Mouse (Mus musculus): ENCODE measurements around the gene Slc35g3. TPM values are rescaled to one million over a fixed set of nuclear protein-coding genes. Genes with fewer than 3 reads are reported as not detected.

Gene Slc35g3
- total and polyA plus RNA-seq, 2 experiments = not detected

GRCm38 (mm10) chr11:69800138-69800391 lies 38.3 kb upstream of the Slc35g3 start:
- no peak for TF ChIP-seq POLR2A (IDR thresholded peaks at IDR 0.05; ENCODE audit: extremely low read depth, insufficient read depth, low read length)
- no peak for TF ChIP-seq CTCF (IDR thresholded peaks at IDR 0.05; ENCODE audit: low read depth, low read length)
- Histone ChIP-seq H3K4me3 (ENCODE audit: insufficient read depth, low read depth, low read length) (no peak overlapping the region), H3K4me1 (ENCODE audit: control insufficient read depth, insufficient read depth, low read length) (peaks cover 4% of the 10 kb centered on the region), H3K27me3 (ENCODE audit: control insufficient read depth, insufficient read depth, low read length) (peaks cover 9% of the 10 kb centered on the region), H3K27ac (replicated peaks; ENCODE audit: insufficient read depth, low read depth, low read length) (no peak overlapping the region), H3K9ac (ENCODE audit: low read depth, low read length) (no peak overlapping the region), H3K36me3 (ENCODE audit: control insufficient read depth, insufficient read depth, low read length) (no peaks in the 10 kb centered on the region), H3K79me2 (ENCODE audit: control insufficient read depth, insufficient read depth, low read length) (no peaks in the 10 kb centered on the region)
- WGBS = 14% methylated on average over 11 of the region's 11 CpGs
- no peak for DNase-seq (ENCODE audit: extremely low read depth, low read depth, low spot score)

- no peak overlapping the region for H3K27ac ChIP-seq (replicated peaks; ENCODE audit: insufficient read depth, low read depth, low read length)
- no peaks in the 10 kb centered on the region for H3K36me3 ChIP-seq (ENCODE audit: control insufficient read depth, insufficient read depth, low read length)
- no peak for DNase-seq (ENCODE audit: extremely low read depth, low read depth, low spot score)
- peaks cover 8% of the 10 kb centered on the region for H3K4me1 ChIP-seq (ENCODE audit: control insufficient read depth, insufficient read depth, low read length)
- WGBS = 68% methylated on average over 12 of the region's 12 CpGs
- TF ChIP-seq CTCF (IDR thresholded peaks at IDR 0.05; ENCODE audit: low read depth, low read length) (no peak), POLR2A (IDR thresholded peaks at IDR 0.05; ENCODE audit: extremely low read depth, insufficient read depth, low read length) (no peak)
- H3K9ac ChIP-seq (ENCODE audit: low read depth, low read length) = no peak overlapping the region
- no peak overlapping the region for H3K4me3 ChIP-seq (ENCODE audit: insufficient read depth, low read depth, low read length)
- H3K79me2 ChIP-seq (ENCODE audit: control insufficient read depth, insufficient read depth, low read length) = no peaks in the 10 kb centered on the region
- peaks cover 9% of the 10 kb centered on the region for H3K27me3 ChIP-seq (ENCODE audit: control insufficient read depth, insufficient read depth, low read length)
Measured at GRCm38 (mm10) chr11:69799394-69800137, 37.8 kb upstream of the Slc35g3 start.

GRCm38 (mm10) chr11:69797924-69798323 lies 36.2 kb upstream of the Slc35g3 start:
- Histone ChIP-seq H3K79me2 (ENCODE audit: control insufficient read depth, insufficient read depth, low read length) (no peaks in the 10 kb centered on the region), H3K36me3 (ENCODE audit: control insufficient read depth, insufficient read depth, low read length) (no peaks in the 10 kb centered on the region), H3K9ac (ENCODE audit: low read depth, low read length) (no peak overlapping the region), H3K27ac (replicated peaks; ENCODE audit: insufficient read depth, low read depth, low read length) (no peak overlapping the region), H3K4me3 (ENCODE audit: insufficient read depth, low read depth, low read length) (no peak overlapping the region), H3K4me1 (ENCODE audit: control insufficient read depth, insufficient read depth, low read length) (peaks cover 3% of the 10 kb centered on the region; the same call in 1 of the 2 replicates), H3K27me3 (ENCODE audit: control insufficient read depth, insufficient read depth, low read length) (peaks cover 9% of the 10 kb centered on the region)
- TF ChIP-seq CTCF (IDR thresholded peaks at IDR 0.05; ENCODE audit: low read depth, low read length) = no peak
- 88% methylated on average over 7 of the region's 7 CpGs for WGBS
- DNase-seq (ENCODE audit: extremely low read depth, low read depth, low spot score) = no peak

- no peak overlapping the region for H3K9ac ChIP-seq (ENCODE audit: low read depth, low read length)
- H3K27ac ChIP-seq (replicated peaks; ENCODE audit: insufficient read depth, low read depth, low read length) = no peak overlapping the region
- DNase-seq (ENCODE audit: extremely low read depth, low read depth, low spot score) = no peak
- H3K4me1 ChIP-seq (ENCODE audit: control insufficient read depth, insufficient read depth, low read length) = 0 out of 2 replicates have a peak, but pooled peaks cover 3% of the 10 kb centered on the region
- TF ChIP-seq CTCF (IDR thresholded peaks at IDR 0.05; ENCODE audit: low read depth, low read length) = no peak
- TF ChIP-seq POLR2A (IDR thresholded peaks at IDR 0.05; ENCODE audit: extremely low read depth, insufficient read depth, low read length) = no peak
- H3K4me3 ChIP-seq (ENCODE audit: insufficient read depth, low read depth, low read length) = no peak overlapping the region; the same call in 1 of the 2 replicates
- H3K27me3 ChIP-seq (ENCODE audit: control insufficient read depth, insufficient read depth, low read length) = no peaks in the 10 kb centered on the region
- no peaks in the 10 kb centered on the region for H3K79me2 ChIP-seq (ENCODE audit: control insufficient read depth, insufficient read depth, low read length)
- WGBS = 10% methylated on average over 13 of the region's 13 CpGs
- no peaks in the 10 kb centered on the region for H3K36me3 ChIP-seq (ENCODE audit: control insufficient read depth, insufficient read depth, low read length)
Measured at GRCm38 (mm10) chr11:69795983-69796435, 34.2 kb upstream of the Slc35g3 start.

GRCm38 (mm10) chr11:69795168-69795982 lies 33.6 kb upstream of the Slc35g3 start, which contains the start of gene Chrnb1:
Gene Chrnb1 (minus strand): TSS chr11:69795943.
- Histone ChIP-seq H3K27ac (replicated peaks; ENCODE audit: insufficient read depth, low read depth, low read length) (no peak within 1 kb of the TSS), H3K4me3 (ENCODE audit: insufficient read depth, low read depth, low read length) (peak within 1 kb of the TSS; percentile 54), H3K79me2 (ENCODE audit: control insufficient read depth, insufficient read depth, low read length) (no peaks in the 10 kb centered on the region), H3K4me1 (ENCODE audit: control insufficient read depth, insufficient read depth, low read length) (0 out of 2 replicates have a peak, but pooled peaks cover 3% of the 10 kb centered on the region), H3K9ac (ENCODE audit: low read depth, low read length) (no peak within 1 kb of the TSS), H3K36me3 (ENCODE audit: control insufficient read depth, insufficient read depth, low read length) (no peaks in the 10 kb centered on the region), H3K27me3 (ENCODE audit: control insufficient read depth, insufficient read depth, low read length) (no peaks in the 10 kb centered on the region)
- TF ChIP-seq CTCF (IDR thresholded peaks at IDR 0.05; ENCODE audit: low read depth, low read length) = no peak
- 0 out of 2 replicates have a peak, but pooled peaks have one; percentile 23 for TF ChIP-seq POLR2A (IDR thresholded peaks at IDR 0.05; ENCODE audit: extremely low read depth, insufficient read depth, low read length)
- 2% methylated on average over 52 of the region's 52 CpGs for WGBS
- DNase-seq (ENCODE audit: extremely low read depth, low read depth, low spot score) = peak; percentile 98
